Mouse (Mus musculus) heart, embryonic 10.5 days (tissue): ENCODE results near the gene Fam184b. TPM values are rescaled to one million over a fixed set of nuclear protein-coding genes. Genes with fewer than 3 reads are reported as not detected.

Experiments
- DNase-seq: peaks from one replicate; pipeline ENCODE4 v3.0.0-alpha.2; 2017; ENCODE audit warnings: low spot score
- H3K27ac ChIP-seq: fragments of 300-500 bp; sonication (generic); 2 replicates; pipeline ENCODE4 v1.5.1; 2016; ENCODE audit warnings: mild to moderate bottlenecking
- H3K27me3 ChIP-seq: fragments of 300-500 bp; sonication (generic); 2 replicates; pipeline ENCODE4 v1.6.1; 2016; ENCODE audit warnings: mild to moderate bottlenecking; ENCODE audit not compliant: poor library complexity, insufficient read depth, severe bottlenecking
- H3K36me3 ChIP-seq: fragments of 300-500 bp; sonication (generic); 2 replicates; pipeline ENCODE4 v1.6.1; 2016; ENCODE audit warnings: mild to moderate bottlenecking, moderate library complexity
- H3K4me1 ChIP-seq: fragments of 300-500 bp; sonication (generic); 2 replicates; pipeline ENCODE4 v1.6.1; 2016; ENCODE audit warnings: mild to moderate bottlenecking
- H3K4me3 ChIP-seq: fragments of 300-500 bp; sonication (generic); 2 replicates; pipeline ENCODE4 v1.5.1; 2016; ENCODE audit warnings: mild to moderate bottlenecking, moderate library complexity
- H3K9me3 ChIP-seq: fragments of 300-500 bp; sonication (generic); 2 replicates; pipeline ENCODE4 v1.6.1; 2016; ENCODE audit warnings: mild to moderate bottlenecking, moderate library complexity
- WGBS: fragments of 180-500 bp; shearing (Covaris S2); methylation state at CpG from one replicate; pipeline ENCODE4 v1.1.7; 2016; 5-methylcytosine and 5-hydroxymethylcytosine counted together
- polyA plus RNA-seq: library from polyadenylated mRNA; unstranded; fragments of >200 nt; fragmentation: Nextera tagmentation; extraction: Ambion mirVana; gene quantifications from 2 replicates; pipeline ENCODE4 v1.2.1, GENCODE M21; 2016

Gene Fam184b
- polyA plus RNA-seq, 1 experiment from 2014 or later, result 0.39 TPM

DNA sequence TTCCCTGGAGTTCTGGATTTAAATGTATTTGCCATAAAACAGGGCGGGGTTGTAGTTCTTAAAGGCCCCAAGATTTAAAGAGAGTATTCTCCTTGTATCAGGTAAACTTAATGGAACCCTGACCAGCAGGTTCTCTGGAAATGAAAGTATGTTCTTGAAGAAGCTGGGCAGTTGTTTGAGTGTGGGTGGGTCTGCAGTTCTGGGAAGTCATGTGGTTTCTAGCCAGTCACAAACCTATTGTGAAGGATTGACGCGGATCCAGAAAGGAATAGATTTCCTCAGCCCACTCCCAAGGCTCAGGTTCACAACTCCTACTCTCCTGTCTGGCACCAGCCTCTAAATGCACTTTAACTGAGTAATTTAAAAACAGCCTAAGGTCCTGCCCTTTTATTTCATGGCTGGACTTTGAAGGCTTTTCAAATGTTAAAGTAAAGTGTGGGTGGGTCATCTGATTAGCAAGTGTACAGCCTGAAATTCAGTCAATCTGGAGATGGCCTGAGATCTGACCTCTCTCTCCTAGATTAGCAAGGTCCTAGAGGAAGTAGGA lies 143.9 kb downstream of the Fam184b start:
- peaks cover 10% of the 10 kb centered on the region; the same call in 1 of the 2 replicates for H3K4me1 ChIP-seq
- peaks cover 48% of the 10 kb centered on the region for H3K36me3 ChIP-seq
- no peaks in the 10 kb centered on the region for H3K9me3 ChIP-seq
- H3K27me3 ChIP-seq, result no peaks in the 10 kb centered on the region
- H3K4me3 ChIP-seq, result no peak overlapping the region
- H3K27ac ChIP-seq, result no peak overlapping the region
- DNase-seq, result no peak
- WGBS, result 91% methylated on average over 3 of the region's 3 CpGs

DNA sequence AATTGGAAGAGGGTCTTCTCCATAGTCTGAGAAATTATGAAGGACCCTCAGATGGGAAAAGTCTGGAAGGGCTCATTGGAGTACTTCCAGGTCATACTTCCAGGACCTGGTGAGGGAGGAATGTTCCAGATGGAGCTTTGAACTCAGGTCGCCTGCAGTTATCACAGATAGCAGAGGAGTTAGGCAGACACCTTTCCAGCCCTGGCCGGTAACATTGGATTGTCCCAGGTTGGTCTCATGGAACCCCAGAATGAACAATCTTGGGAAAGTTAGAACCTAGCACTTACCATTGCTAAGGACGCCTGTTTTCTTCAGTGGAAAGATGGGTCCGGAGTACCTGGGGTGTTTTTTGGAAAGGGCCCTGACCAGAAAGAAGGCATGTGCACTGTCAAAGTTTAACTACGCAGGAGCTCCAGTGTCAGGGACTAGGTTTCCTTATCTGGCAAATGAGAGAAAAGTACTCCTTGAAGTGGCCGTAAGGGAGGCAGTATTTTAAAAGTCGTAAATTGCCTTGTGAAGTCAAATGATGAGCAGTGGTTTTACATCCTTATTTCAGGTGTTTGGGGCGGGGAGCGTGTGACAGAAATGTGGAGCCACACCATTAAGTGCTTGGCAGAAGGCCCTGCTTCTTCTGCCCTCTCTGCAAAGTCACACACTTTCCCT lies 145.2 kb downstream of the Fam184b start:
- H3K27me3 ChIP-seq, result no peaks in the 10 kb centered on the region
- H3K9me3 ChIP-seq, result no peaks in the 10 kb centered on the region
- peak overlapping the region; percentile 81 for H3K4me3 ChIP-seq
- H3K36me3 ChIP-seq, result peaks cover 35% of the 10 kb centered on the region
- H3K4me1 ChIP-seq, result peaks cover 10% of the 10 kb centered on the region; the same call in 1 of the 2 replicates
- WGBS, result 50% methylated on average over 9 of the region's 9 CpGs
- DNase-seq, result no peak
- H3K27ac ChIP-seq, result peak overlapping the region; percentile 93; the same call in 1 of the 2 replicates

DNA sequence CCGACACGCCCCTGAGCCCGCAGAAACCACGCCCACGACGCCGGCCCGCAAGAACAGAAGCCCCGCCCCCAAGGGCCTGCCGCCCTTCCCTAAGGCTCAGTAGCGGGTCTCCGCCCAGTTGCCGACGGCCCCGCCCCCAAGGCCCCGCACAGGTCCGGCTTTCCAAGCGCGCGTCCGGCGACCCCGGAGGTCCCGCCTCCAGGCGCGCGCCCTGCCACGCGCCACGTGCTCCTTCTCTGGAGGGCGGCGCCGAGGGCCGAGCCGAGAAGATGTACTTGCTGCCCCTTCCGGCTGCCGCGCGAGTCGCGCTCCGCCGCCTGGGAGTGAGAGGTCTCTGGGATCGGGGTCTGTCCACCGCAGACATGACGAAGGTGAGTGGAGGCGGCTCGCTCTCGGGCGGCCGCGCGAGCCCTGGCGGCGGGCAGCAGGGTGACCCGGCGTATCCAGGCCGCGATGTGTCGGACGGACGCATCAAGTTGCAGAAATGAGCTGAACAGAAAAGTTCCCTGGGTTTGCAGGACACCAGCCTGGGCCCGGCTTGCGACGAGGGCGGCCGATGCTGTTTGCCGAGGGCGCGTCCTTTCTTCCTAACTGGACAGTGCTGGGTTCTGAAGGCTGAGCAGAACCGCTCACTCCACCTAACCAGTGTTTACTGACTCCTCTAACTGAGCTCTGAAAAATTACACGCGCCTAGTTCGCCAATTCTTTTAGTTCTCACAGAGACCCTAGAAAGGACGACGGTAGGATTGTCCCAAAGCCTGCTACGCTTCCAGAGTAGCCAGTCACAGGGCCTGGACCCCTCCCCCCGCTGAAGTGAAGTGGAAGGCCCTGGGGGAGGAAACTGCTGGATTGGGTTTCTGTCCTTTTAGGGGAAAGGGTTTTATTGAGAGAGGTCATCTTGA lies 146.0 kb downstream of the Fam184b start, which contains the start of gene Lap3:
Gene Lap3, plus strand, starts transcription at position 184 of the 902 bp plus-strand sequence.
- Histone ChIP-seq H3K9me3 (no peaks in the 10 kb centered on the region), H3K4me3 (peak within 1 kb of the TSS; percentile 81), H3K27ac (peak within 1 kb of the TSS; percentile 93), H3K36me3 (peaks cover 27% of the 10 kb centered on the region), H3K4me1 (peaks cover 10% of the 10 kb centered on the region; the same call in 1 of the 2 replicates), H3K27me3 (no peaks in the 10 kb centered on the region)
- under 1% methylated on average over 78 of the region's 78 CpGs for WGBS
- DNase-seq, result peak; percentile 99

DNA sequence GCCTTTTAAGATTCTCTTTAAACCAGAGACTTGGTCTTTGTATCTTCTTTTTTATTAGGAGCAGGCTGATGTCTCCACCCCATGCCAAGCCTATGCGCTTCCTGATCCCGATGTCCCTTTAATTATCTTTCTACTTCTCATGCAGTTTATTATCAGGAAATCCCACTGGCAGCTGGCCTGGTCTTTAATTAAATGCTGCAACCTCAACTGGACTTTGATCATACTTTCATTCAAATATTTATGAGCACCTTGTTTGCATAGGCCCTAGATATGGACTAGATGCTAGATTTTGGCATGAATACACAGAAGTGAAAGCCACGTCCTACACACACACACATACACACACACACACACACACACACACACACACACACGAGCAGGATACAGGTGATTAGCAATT lies 147.6 kb downstream of the Fam184b start:
- Histone ChIP-seq H3K4me3 (no peak overlapping the region), H3K27ac (no peak overlapping the region), H3K9me3 (no peaks in the 10 kb centered on the region), H3K27me3 (peaks cover 5% of the 10 kb centered on the region; the same call in 1 of the 2 replicates), H3K4me1 (peaks cover 10% of the 10 kb centered on the region; the same call in 1 of the 2 replicates), H3K36me3 (peaks cover 11% of the 10 kb centered on the region)
- WGBS, result 77% methylated on average over 4 of the region's 4 CpGs
- DNase-seq, result peak; percentile 41

DNA sequence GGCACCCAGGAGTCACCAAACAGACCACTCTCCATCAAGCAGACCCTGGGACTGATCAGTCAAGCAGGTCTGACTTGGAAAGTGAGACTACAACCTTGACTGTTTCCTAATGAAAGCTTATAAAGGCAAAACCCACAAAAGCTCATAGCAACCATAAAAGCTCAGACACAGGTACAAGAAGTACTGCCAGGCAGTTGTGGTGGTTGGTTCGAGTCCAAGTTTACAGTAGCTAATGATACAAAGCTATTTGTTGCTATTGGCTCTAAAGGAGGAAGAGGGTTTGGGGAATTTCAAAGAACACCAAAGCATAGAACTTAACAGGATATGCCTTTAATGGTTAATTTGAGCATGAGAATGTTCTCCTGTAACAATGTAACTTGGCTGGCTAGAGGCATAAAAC lies 155.8 kb downstream of the Fam184b start:
- DNase-seq, result peak; percentile 17
- no peaks in the 10 kb centered on the region for H3K4me1 ChIP-seq
- H3K4me3 ChIP-seq, result no peak overlapping the region
- 78% methylated on average over 1 of the region's 1 CpGs for WGBS
- no peaks in the 10 kb centered on the region for H3K36me3 ChIP-seq
- H3K27ac ChIP-seq, result no peak overlapping the region
- H3K9me3 ChIP-seq, result no peaks in the 10 kb centered on the region
- peaks cover 12% of the 10 kb centered on the region; the same call in 1 of the 2 replicates for H3K27me3 ChIP-seq

DNA sequence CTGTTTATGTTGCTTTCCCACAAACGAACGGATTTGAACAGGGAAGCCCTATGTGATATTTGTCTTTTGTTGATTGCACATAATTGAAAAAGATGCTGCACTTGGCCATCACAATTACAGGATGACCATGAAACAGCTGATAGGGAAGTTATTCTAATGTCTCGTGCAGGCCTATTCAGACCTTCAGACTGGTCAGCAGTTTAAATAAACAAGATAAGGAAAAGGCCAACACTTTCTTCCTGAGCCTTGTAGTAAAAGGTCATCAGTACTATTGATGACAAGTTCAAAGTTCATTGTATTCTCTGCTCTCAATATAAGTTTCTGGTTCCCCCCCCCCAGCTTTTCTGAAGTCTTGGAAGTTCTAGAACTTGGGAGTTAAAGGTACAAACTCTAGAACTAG lies 156.8 kb downstream of the Fam184b start:
- Histone ChIP-seq H3K9me3 (no peaks in the 10 kb centered on the region), H3K36me3 (no peaks in the 10 kb centered on the region), H3K27ac (no peak overlapping the region), H3K4me3 (no peak overlapping the region), H3K27me3 (peaks cover 12% of the 10 kb centered on the region; the same call in 1 of the 2 replicates), H3K4me1 (no peaks in the 10 kb centered on the region)
- DNase-seq, result no peak
- 46% methylated on average over 3 of the region's 3 CpGs for WGBS

DNA sequence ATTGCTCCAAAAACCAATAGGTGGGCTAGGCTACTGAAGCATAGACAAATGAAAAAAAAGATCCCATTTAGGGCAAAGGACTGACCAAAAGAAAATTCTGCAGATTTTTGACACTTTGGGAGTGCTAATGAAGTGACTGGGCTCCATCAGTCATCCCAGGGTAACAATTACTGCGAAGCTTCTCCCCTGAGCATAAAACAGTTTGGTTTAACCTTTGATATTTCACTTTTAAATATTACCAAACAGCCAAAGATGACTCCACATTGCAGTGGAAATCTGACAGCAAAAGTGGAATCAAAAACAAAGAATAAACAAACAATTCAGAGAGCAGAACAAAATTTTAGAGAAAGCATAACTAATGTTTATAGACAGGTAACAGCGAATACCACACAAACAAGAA lies 158.3 kb downstream of the Fam184b start:
- no peak for DNase-seq
- Histone ChIP-seq H3K9me3 (no peaks in the 10 kb centered on the region), H3K4me3 (no peak overlapping the region), H3K36me3 (no peaks in the 10 kb centered on the region), H3K4me1 (no peaks in the 10 kb centered on the region), H3K27me3 (peaks cover 2% of the 10 kb centered on the region; the same call in 1 of the 2 replicates), H3K27ac (no peak overlapping the region)
- 87% methylated on average over 2 of the region's 2 CpGs for WGBS

DNA sequence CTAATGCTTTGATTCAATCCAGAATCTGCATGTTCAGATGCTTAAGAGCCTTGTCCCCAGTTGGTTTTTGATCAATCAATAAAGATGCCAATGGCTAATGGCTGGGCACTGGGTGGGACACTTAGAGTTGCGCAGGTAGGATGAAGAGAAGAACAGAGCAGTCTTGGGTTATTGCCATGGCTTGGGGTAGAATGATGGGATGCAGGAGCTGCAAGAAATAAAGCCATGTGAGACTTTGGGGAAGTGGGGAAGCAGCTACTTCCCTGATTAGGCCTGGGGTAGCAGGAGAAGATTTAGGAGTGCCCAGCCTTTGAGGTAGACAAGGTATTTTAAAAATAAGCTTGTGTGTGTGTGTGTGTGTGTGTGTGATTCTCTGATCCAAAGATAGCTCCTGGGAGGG lies 159.3 kb downstream of the Fam184b start:
- H3K9me3 ChIP-seq, result no peaks in the 10 kb centered on the region
- no peak overlapping the region for H3K4me3 ChIP-seq
- H3K27me3 ChIP-seq, result no peaks in the 10 kb centered on the region; the same call in 1 of the 2 replicates
- no peaks in the 10 kb centered on the region for H3K36me3 ChIP-seq
- DNase-seq, result peak; percentile 53
- H3K27ac ChIP-seq, result no peak overlapping the region
- 85% methylated on average over 1 of the region's 1 CpGs for WGBS
- no peaks in the 10 kb centered on the region for H3K4me1 ChIP-seq

Other genes starting within 250 kb of the Fam184b start
- gene Qdpr, start 189.4 kb downstream of the Fam184b start, polyA plus RNA-seq, result 110 and 116 TPM in 2 replicates
- gene Clrn2, start 185.9 kb downstream of the Fam184b start, polyA plus RNA-seq, result not detected in 2 replicates
- 96.1 and 96.5 TPM in 2 replicates for gene Lap3, start 146.2 kb downstream of the Fam184b start, polyA plus RNA-seq
- gene Med28, start 119.4 kb downstream of the Fam184b start, polyA plus RNA-seq, result 229 and 242 TPM in 2 replicates
- 41.1 and 47.8 TPM in 2 replicates for gene Ncapg, start 30.3 kb upstream of the Fam184b start, polyA plus RNA-seq
- gene Lcorl, start 218.0 kb upstream of the Fam184b start, polyA plus RNA-seq, result 17.8 and 19.6 TPM in 2 replicates